Mouse (Mus musculus) liver, adult 2 months (tissue): ENCODE results near the gene Nrxn3.

ENCODE experiments used
- CTCF ChIP-seq: fragments of 200-500 bp; IDR thresholded peaks from 2 replicates; pipeline ENCODE4 v1.5.1; 2011; ENCODE audit warnings: low read depth, low read length, control low read depth
- POLR2A ChIP-seq: fragments of 200-500 bp; IDR thresholded peaks from 2 replicates; pipeline ENCODE4 v1.6.1; 2011; ENCODE audit warnings: low read length, control low read depth; ENCODE audit not compliant: insufficient read depth; ENCODE audit errors: extremely low read depth

GRCm38 (mm10) chr12:90166118-90166517 lies 1443.4 kb downstream of the Nrxn3 start:
- no peak for TF ChIP-seq CTCF
- TF ChIP-seq POLR2A: no peak
